Mouse (Mus musculus): ENCODE data around the gene Ppm1g. TPM values are rescaled to one million over a fixed set of nuclear protein-coding genes. Genes with fewer than 3 reads are reported as not detected.

Gene Ppm1g
- polyA plus RNA-seq, 1 experiment from 2014 or later = 106 TPM

DNA sequence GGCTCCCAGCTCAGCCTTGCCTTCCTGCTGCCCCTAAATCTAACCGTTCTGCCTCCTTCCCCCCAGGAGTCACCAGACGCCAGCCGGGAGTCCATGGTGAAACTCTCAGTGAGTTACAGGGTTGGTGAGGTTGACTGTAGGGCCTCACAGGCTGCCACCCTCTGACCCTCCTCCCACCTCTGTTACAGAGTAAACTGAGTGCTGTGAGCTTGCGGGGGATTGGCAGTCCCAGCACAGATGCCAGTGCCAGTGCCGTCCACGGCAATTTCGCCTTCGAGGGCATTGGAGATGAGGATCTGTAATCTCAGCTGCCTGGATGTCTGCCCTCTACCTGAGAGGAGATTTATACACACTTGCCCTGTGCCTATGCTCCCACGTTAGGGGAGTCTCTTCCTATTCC, 22.3 kb downstream of the Ppm1g start:
- no peaks in the 10 kb centered on the region for H3K27me3 ChIP-seq
- H3K4me3 ChIP-seq = no peak overlapping the region
- H3K4me1 ChIP-seq = peaks cover 42% of the 10 kb centered on the region
- no peak overlapping the region for H3K9ac ChIP-seq
- 78% methylated on average over 9 of the region's 9 CpGs for WGBS
- peaks cover 67% of the 10 kb centered on the region for H3K36me3 ChIP-seq
- ATAC-seq (ENCODE audit: insufficient number of reproducible peaks, low FRiP score, low TSS enrichment, low read depth) = no peak
- H3K27ac ChIP-seq = no peak overlapping the region
- H3K9me3 ChIP-seq = peaks cover 5% of the 10 kb centered on the region; the same call in 1 of the 2 replicates
- no peak overlapping the region for H3K4me2 ChIP-seq

DNA sequence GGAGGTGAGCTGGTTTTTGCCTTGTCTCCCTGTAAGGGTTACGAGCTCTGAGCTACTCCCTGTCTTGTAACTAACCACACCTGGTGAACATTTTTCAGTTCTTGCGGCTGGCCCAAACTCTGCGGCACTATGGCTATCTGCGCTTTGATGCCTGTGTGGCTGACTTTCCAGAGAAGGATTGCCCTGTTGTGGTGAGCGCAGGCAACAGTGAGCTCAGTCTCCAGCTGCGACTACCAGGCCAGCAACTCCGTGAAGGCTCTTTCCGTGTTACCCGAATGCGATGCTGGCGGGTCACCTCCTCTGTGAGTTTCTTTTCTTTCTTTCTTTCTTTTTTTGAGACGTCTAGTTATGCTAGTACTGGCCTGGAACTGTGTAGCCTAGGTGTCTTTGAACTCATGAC, 23.4 kb downstream of the Ppm1g start:
- H3K36me3 ChIP-seq = peaks cover 62% of the 10 kb centered on the region
- H3K4me2 ChIP-seq = no peak overlapping the region
- no peaks in the 10 kb centered on the region for H3K27me3 ChIP-seq
- no peak overlapping the region for H3K4me3 ChIP-seq
- peaks cover 5% of the 10 kb centered on the region; the same call in 1 of the 2 replicates for H3K9me3 ChIP-seq
- peaks cover 35% of the 10 kb centered on the region for H3K4me1 ChIP-seq
- H3K9ac ChIP-seq = no peak overlapping the region
- no peak for ATAC-seq (ENCODE audit: insufficient number of reproducible peaks, low FRiP score, low TSS enrichment, low read depth)
- 92% methylated on average over 12 of the region's 12 CpGs for WGBS
- H3K27ac ChIP-seq = no peak overlapping the region

DNA sequence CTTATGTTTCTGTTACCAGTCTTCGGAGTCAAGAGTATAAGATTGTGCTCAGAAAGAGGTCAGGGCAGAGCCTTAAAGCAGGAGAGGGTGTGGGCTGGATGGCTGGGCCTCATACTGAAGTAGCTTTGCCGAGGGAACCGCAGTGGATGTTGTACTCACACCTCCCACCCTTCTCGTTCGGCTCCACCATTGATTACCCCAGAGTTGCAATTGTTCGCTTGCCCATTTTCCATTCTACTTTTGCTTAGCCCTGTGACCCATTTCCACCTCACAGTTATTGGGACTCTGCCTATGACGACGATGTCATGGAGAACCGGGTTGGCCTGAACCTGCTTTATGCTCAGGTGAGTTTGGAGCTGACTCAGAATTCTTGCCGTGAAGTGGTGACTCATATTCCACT, 24.3 kb downstream of the Ppm1g start:
- Histone ChIP-seq H3K27me3 (no peaks in the 10 kb centered on the region), H3K36me3 (peaks cover 64% of the 10 kb centered on the region)
- 86% methylated on average over 10 of the region's 10 CpGs for WGBS

DNA sequence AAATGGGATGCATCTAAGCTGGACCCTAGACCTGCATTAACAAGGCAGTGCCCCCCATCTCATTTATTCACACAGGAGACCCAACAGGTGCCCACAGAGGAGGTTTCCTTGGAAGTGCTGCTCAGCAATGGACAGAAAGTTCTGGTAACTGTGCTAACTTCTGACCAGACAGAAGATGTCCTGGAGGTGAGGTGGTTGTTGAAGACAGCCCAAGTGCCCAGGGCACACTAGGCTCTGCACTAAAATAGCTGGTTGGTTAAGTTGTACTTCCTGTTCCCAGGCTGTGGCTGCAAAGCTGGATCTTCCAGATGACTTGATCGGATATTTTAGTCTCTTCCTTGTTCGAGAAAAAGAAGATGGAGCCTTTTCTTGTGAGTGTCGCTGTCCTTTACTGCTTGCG, 24.8 kb downstream of the Ppm1g start:
- H3K9ac ChIP-seq = no peak overlapping the region
- H3K9me3 ChIP-seq = peaks cover 5% of the 10 kb centered on the region; the same call in 1 of the 2 replicates
- 89% methylated on average over 4 of the region's 4 CpGs for WGBS
- H3K36me3 ChIP-seq = peaks cover 69% of the 10 kb centered on the region
- H3K27me3 ChIP-seq = no peaks in the 10 kb centered on the region
- no peak overlapping the region for H3K4me3 ChIP-seq
- no peak for ATAC-seq (ENCODE audit: insufficient number of reproducible peaks, low FRiP score, low TSS enrichment, low read depth)
- H3K27ac ChIP-seq = no peak overlapping the region
- peaks cover 29% of the 10 kb centered on the region for H3K4me1 ChIP-seq
- H3K4me2 ChIP-seq = no peak overlapping the region

More for the DNA sequence above, 24.3 kb downstream of the Ppm1g start:
- Histone ChIP-seq H3K4me3 (no peak overlapping the region), H3K4me2 (no peak overlapping the region), H3K4me1 (peaks cover 35% of the 10 kb centered on the region), H3K9me3 (peaks cover 5% of the 10 kb centered on the region; the same call in 1 of the 2 replicates), H3K9ac (no peak overlapping the region), H3K27ac (no peak overlapping the region)
- ATAC-seq (ENCODE audit: insufficient number of reproducible peaks, low FRiP score, low TSS enrichment, low read depth) = no peak

DNA sequence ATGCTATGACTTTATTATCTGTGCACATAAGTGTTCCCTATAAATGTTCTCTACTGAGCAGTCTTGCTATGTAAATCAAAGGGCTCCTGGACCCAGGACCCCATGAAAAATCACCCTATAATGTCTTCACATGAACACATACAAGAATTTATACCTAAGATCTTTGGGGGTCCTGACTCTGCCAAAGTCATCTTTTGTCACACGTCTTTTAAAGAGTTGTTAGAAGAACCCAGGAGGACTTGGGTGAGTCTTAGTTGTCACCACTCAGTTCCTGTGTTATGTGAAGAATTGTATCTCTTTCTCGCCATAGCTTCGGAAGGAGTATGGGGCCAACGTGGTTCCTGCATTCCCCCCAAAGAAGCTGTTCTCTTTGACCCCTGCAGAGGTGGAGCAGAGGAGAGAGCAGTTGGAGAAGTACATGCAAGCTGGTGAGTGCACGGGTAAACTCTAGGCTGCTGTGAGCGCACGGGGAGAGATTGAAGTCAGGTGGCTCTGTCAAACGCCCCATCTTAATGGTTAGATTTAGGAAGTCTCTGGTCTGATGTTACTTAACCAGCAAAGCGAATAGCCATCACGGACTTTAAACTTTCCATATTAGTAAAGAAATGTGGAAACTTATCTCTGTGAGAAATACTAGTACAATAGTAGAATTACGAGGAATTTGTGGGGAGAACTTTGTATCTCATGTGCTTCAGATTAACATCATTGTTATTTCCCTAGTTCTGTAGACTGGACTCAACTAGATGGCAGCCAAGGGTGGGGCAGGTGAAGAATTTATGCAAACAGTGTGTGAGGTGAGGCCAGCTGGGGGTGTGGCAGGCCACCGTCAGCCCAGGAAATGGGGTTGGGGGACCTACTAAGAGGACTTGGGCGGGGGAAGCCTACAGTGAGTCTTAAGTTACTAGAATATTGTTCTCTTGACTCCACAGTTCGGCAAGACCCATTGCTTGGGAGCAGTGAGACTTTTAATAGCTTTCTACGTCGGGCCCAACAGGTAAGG, 25.7 kb downstream of the Ppm1g start:
- H3K27ac ChIP-seq = no peak overlapping the region
- H3K36me3 ChIP-seq = peaks cover 70% of the 10 kb centered on the region
- peak overlapping the region; percentile 72 for H3K4me2 ChIP-seq
- H3K9ac ChIP-seq = no peak overlapping the region
- H3K27me3 ChIP-seq = no peaks in the 10 kb centered on the region
- 89% methylated on average over 16 of the region's 16 CpGs for WGBS
- H3K4me1 ChIP-seq = peaks cover 22% of the 10 kb centered on the region
- ATAC-seq (ENCODE audit: insufficient number of reproducible peaks, low FRiP score, low TSS enrichment, low read depth) = no peak
- H3K4me3 ChIP-seq = no peak overlapping the region; the same call in 1 of the 2 replicates
- no peaks in the 10 kb centered on the region for H3K9me3 ChIP-seq

DNA sequence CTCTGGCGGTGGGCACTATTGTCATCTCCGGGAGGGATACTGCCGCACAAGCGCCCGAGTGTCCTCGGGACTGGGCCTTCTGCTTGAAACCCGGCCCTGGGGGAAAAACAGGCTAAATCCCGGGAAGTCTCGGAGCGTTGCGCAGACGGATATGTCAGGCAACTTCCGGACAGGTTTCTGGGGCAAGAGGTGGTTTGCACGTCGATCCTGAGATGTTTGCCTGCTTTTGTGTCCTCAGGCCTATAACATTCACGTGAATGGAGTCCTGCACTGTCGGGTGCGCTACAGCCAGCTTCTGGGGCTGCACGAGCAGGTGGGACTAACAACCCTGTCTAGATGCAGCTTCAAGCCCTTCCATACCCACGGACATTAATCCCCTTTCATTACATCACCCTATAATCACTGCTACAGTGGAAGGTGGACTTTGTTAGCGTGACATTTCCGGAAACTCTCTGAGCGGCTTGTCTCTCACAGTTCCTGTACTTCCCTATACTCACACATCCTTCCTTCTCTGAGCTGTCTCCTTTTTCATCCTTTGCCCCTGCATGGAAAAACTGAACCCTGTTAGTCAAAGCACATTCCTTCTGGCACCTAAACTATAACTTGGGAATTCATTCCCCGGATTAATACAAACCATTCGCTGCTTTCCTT, 26.7 kb downstream of the Ppm1g start:
- no peak for ATAC-seq (ENCODE audit: insufficient number of reproducible peaks, low FRiP score, low TSS enrichment, low read depth)
- WGBS = 12% methylated on average over 25 of the region's 25 CpGs
- Histone ChIP-seq H3K4me3 (peak overlapping the region; percentile 65), H3K9ac (peak overlapping the region; percentile 82), H3K27ac (peak overlapping the region; percentile 92), H3K27me3 (no peaks in the 10 kb centered on the region), H3K36me3 (peaks cover 67% of the 10 kb centered on the region), H3K4me1 (peaks cover 19% of the 10 kb centered on the region), H3K9me3 (no peaks in the 10 kb centered on the region), H3K4me2 (peak overlapping the region; percentile 72)

DNA sequence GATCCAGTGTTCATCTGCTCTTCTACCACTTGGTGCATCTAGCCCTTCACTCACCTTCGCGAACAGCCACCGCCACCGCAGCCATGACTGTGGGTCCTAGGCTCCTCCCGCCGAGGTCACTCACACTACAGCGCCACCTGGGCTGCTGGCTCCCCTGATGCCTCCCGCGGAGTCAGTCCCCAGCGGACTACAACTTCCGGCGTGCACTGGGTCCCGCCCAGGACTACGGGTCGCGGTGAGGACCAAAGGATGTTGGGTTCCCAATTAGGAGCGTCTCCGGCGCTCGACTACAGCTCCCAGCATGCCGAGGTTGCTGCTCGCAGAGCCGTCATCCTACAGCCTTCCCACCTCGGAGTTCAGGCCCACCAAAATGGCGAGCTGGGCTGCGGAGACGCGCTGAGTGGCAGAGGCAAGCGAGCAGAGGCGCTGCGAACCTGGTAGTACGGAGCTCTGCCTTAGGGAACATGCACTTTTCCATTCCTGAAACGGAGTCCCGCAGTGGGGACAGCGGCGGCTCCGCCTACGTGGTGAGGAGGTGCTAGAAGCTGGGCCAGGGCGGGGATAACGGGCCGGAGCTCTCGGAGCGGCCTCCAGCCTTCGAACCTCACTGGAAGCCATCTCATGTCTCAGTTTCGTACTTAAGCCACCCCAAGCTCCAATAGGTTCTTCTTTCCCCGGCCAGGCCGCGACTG, 27.4 kb downstream of the Ppm1g start, which contains the start of the genes Snx17 and Eif2b4:
TSS of gene Snx17 (plus strand) at position 289 of the 692 bp plus-strand sequence.
TSS of gene Eif2b4 (minus strand) at position 492 of the 692 bp plus-strand sequence.
- no peaks in the 10 kb centered on the region for H3K9me3 ChIP-seq
- ATAC-seq (ENCODE audit: insufficient number of reproducible peaks, low FRiP score, low TSS enrichment, low read depth) = peak; percentile 95
- H3K4me1 ChIP-seq = peaks cover 19% of the 10 kb centered on the region
- H3K9ac ChIP-seq = peak within 1 kb of the TSS; percentile 82
- H3K27me3 ChIP-seq = no peaks in the 10 kb centered on the region
- peak within 1 kb of the TSS; percentile 92 for H3K27ac ChIP-seq
- peak within 1 kb of the TSS; percentile 72 for H3K4me2 ChIP-seq
- peak within 1 kb of the TSS; percentile 65 for H3K4me3 ChIP-seq
- under 1% methylated on average over 48 of the region's 48 CpGs for WGBS
- peaks cover 67% of the 10 kb centered on the region for H3K36me3 ChIP-seq

DNA sequence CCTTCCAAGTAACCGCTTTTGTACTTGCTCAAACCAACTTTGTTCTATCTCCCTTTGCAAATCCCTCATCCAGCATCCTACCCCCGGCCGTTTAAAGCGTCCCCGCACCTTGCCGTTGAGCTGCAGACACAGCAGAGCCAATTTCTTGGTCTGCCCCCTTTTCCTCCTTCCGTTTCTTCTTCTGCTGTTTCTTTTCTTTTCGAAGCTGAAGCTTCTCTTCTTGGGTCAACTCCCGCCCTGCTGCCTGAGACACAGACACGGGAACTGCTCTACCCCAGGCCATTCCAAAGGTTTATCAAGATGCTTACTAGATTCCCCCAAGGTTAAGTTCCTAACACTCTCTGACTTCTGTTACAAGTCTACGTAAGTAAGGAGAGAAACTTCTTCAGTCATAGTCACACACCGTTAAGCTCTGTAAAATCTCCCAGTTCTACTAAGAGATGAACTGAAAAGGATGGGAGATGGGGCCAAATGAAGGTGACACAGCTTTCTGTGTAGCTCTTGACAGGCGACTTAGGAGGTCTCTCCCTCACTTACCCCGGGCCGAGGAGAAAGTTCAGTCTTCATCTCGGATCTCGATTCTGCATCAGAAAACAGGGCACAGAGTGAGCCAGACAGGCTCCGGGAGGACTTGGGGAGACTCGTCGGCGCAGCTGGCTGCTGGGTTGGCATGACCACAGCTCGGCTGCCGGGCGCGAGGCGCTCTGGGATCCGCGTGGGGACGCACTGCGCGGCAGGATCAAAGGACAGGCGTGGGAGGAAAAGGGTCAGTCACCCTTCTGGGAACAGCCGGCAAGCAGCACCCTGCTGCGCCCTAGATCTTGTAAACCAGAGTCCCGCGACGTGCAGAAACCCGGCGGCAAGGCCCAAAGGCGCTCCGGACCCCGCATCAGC, 28.2 kb downstream of the Ppm1g start:
- WGBS = 10% methylated on average over 42 of the region's 42 CpGs
- H3K36me3 ChIP-seq = peaks cover 67% of the 10 kb centered on the region

DNA sequence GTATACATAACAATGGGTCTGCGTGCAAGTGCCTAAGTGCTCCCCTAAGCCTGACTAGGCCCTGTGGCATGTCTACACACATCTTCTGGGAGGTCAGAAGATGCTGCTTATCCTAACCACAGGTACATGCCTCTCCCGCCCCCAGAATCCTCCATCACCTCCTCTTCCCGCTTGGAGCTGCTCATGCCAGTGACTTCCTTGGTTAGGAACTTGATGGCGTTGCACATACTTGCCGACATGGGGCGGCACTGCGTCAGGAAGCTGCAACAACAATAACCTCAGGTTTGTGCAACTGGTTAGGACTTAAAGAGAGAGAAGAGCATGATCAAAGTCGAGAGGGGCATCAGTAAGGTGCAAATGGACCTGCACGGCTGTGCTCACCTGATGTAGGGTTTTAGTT, 30.3 kb downstream of the Ppm1g start:
- ATAC-seq (ENCODE audit: insufficient number of reproducible peaks, low FRiP score, low TSS enrichment, low read depth) = no peak
- Histone ChIP-seq H3K9ac (no peak overlapping the region), H3K27ac (no peak overlapping the region), H3K4me3 (no peak overlapping the region), H3K27me3 (no peaks in the 10 kb centered on the region), H3K4me2 (no peak overlapping the region), H3K9me3 (no peaks in the 10 kb centered on the region), H3K36me3 (peaks cover 52% of the 10 kb centered on the region), H3K4me1 (peaks cover 16% of the 10 kb centered on the region)
- WGBS = 91% methylated on average over 9 of the region's 9 CpGs

More for the DNA sequence above, 28.2 kb downstream of the Ppm1g start:
- Histone ChIP-seq H3K4me2 (peak overlapping the region; percentile 61), H3K9me3 (no peaks in the 10 kb centered on the region), H3K27ac (peak overlapping the region; percentile 88), H3K4me1 (peaks cover 16% of the 10 kb centered on the region), H3K27me3 (no peaks in the 10 kb centered on the region), H3K9ac (peak overlapping the region; percentile 72), H3K4me3 (peak overlapping the region; percentile 65)
- no peak; the same call in none of the 2 replicates for ATAC-seq (ENCODE audit: insufficient number of reproducible peaks, low FRiP score, low TSS enrichment, low read depth)

DNA sequence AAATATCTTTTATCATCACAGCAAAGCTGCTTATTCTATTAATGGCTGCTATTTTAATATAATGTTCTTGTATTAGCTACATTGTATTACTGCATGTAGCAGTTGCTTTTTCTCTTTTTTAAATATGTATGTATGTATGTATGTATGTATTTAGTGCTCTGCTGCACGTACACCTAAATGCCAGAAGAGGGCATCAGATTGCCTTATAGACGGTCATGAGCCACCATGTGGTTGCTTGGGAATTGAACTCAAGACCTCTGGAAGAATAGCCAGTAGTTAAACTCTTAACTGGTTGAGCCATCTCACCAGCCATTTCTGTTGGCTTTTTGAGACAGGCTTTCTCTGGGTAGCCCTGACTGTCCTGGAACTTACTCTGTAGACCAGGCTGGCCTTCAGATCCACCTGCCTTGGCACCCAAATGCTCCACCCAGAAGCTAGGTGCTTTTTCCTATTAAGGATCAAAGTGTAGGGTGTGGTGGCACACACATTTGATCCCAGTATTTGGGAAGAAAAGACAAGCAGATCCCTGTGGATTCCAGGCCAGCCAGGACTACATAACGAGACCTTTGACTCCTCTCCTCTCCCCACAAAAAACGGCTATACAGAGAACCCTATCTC, 32.2 kb downstream of the Ppm1g start:
- no peak for ATAC-seq (ENCODE audit: insufficient number of reproducible peaks, low FRiP score, low TSS enrichment, low read depth)
- 77% methylated on average over 4 of the region's 4 CpGs for WGBS

More for the DNA sequence above, 32.2 kb downstream of the Ppm1g start:
- Histone ChIP-seq H3K4me2 (no peak overlapping the region), H3K4me3 (no peak overlapping the region), H3K4me1 (peaks cover 4% of the 10 kb centered on the region), H3K9me3 (no peaks in the 10 kb centered on the region), H3K27ac (no peak overlapping the region), H3K36me3 (peaks cover 44% of the 10 kb centered on the region), H3K9ac (no peak overlapping the region), H3K27me3 (no peaks in the 10 kb centered on the region)

Measured in limb, embryonic 15.5 days (tissue).